Mouse (Mus musculus) frontal cortex, postnatal 25 days (tissue): ENCODE measurements around the gene Pgd.
"Not testable (repeated sequence)": the region's sequence is repeated elsewhere in the genome, so short reads cannot be mapped to it uniquely, and the experiment has no call there.

Experiments
- DNase-seq, 2 experiments: peaks; one replicate each; pipeline ENCODE4 v3.0.0; 2022; ENCODE audit warnings: low spot score in 2 of 2

Pgd gene

DNA sequence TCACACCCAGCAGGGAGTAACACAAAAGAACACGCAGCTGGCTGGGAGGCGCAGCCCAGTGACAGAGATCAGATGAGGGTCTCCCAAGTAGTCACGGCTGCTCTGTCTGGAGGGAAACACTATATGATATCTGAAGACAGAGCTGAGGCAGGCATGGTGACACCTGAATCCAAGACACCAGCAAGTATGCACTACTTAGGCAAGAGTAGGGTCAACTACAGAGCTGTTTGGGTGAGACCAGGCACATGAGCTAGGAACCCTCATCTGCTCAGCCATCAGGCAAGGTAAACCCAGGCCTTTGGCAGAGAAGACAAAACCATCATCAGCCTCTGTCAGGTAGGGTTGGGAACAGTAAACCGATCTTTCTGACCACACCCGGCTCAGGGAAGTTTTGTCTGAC lies 33.2 kb downstream of the Pgd start:
- no peak for DNase-seq

DNA sequence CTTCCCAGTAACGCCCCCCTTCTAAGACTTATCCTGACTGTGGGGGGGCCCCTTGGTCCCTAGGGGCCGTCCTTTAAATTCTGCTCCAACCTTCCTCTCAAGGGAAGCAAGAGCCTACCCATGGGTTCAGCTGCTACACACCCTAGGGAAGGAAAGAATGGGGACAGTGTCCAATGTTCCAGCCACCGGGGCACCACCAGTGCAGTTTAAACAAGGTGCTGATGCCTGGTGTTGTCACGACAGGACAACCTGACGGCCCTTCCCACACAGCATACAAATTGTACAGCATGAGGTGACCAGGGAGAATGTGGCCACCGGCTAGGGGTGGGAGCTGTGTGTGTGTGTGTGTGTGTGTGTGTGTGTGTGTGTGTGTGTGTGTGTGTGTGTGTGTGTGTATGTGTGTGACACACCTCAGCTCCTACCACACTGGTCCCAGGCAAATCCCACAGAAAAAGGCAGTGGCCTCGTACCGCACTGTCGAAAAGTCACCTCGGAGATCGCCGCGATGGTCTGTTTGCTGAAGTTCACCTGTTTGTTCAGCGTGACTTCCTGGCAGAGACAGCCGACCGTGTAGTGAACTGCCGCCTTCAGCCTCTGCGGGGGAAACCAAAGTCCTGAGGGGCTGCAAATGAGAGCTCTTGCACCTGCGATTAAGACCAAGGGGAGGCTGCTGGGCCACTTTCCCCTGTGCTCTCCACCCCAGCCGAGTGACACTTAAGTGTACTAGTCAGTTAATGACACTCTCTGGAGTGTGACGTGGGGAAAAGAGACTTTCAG lies 34.6 kb downstream of the Pgd start:
- no peak for DNase-seq

DNA sequence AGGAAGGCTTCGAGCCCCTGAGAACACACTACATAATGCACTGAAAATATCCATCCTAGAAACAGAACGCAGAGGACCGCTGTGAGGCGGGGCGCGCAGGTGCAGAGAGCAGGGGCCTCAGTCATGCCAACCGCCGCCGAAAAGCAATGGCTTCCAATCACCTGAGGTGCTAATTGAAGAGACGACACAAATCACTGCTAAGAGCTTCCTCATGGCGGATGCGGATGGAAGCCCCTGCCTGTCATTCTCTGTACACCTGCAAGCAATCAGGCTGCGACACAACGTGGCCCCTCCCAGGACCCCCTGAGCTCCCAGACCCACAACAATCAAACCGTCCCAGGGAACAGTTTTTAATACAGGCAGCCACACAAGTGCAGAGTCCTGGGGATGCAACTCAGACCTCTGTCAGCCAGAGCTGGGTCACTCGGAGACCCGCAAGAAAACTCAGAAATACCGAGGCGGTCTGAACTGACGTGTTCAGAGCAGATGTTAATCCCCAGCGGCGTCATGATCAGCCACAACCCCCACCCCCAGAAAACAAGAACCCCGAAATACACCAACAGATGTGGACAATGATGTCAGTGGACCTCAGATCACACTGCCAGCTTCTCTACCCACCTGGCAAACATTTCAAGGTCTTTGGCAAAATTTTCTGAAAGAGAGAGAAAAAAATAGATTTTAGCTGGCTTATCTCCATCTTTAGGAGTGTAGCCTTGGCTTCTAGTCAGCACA lies 35.4 kb downstream of the Pgd start:
- no peak for DNase-seq

DNA sequence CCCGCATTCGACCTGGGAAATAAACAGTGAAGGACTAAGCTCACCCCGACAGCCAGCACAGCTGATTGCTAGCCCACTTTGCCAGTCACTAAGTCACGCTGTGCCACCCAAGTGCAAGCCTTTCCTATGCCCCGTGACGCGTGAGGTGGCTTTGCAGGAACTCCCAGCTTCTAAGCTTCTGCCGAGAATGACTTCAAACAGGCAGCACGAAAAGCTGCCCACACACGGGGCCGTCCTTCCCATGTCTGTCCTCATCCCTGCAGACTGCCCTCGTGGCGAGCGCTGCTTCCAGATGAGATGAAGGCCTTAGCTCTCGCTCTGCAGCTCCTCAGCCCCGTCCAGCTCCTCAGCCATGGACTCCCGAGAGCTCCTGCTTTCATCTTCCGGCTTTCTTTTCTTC lies 38.1 kb downstream of the Pgd start:
- no peak for DNase-seq

DNA sequence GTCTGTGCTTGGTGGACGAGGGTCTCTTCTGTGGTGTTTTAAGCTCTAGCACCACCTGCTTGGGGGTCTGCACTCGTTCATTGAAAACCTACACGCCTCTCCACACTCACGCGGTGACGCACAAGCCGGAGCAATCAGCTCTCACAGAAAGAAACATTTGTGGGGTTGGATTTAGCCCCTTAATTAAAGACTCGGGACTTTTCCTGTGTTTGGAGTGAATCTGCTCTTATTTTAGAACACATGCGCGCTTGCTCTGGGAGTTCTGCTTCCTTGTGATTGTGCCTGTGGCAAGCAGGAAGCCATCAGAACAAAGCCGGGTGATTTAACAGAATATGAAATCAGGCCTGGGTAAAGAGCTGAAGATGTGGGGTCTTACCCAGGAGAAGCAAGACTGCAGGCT lies 39.9 kb downstream of the Pgd start, which contains the start of gene Cort:
Gene Cort, minus strand, starts transcription at position 101 of the 400 bp plus-strand sequence.
- no peak for DNase-seq

GRCm38 (mm10) chr4:149126115-149126509 lies 40.5 kb downstream of the Pgd start:
- no peak for DNase-seq

GRCm38 (mm10) chr4:149125341-149126114 lies 41.0 kb downstream of the Pgd start:
- DNase-seq = no peak

GRCm38 (mm10) chr4:149123432-149123831 lies 43.1 kb downstream of the Pgd start:
- no peak for DNase-seq

DNA sequence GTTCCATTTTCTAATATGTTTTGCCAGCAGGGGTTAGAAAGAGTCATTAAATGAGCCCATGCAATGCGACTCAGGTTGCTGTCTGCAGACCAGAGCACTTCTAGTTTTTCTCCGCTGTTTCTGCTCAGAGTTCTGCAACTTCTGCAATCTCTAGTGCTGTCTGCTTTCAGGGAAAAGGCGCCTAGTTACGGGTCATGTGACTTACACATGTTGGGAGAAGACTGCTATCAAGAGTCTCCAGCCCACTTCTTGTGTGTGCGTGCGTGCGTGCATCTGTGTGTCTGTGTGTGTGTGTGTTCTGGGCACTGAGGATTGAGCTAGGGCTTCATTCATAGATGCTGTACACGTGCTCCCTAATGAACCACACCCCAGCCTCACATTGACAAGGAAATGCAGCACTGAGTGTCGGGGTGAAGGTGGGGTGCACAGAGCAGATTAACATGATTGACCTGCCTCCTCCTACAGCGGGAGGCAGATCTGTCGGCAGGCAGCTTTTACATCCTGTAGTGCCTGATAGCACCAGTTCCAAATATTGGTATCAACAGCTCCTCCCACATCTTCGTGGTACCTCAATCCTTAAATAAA lies 46.5 kb downstream of the Pgd start:
- not testable (repeated sequence) for DNase-seq

GRCm38 (mm10) chr4:149103875-149104561 lies 62.6 kb downstream of the Pgd start, which contains the start of gene Dffa:
Gene Dffa, plus strand, starts transcription at chr4:149104146.
- DNase-seq = peak; percentile 83 to 85

GRCm38 (mm10) chr4:149101456-149101855 lies 65.1 kb downstream of the Pgd start:
- DNase-seq = no peak

DNA sequence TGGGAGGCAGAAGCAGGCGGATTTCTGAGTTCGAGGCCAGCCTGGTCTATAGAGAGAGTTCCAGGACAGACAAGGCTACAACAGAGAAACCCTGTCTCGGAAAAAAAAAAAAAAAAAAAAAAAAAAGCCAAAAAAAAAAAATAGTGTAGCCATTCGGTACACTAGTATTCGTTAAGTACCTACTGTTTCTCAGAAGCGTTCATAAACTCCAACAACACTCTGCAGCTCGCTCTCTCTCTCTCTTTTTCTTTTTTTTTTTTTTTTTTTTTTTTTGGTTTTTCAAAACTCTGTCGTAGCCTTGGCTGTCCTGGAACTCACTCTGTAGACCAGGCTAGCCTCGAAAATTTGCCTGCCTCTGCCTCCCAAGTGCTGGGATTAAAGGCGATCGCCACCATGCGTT lies 66.1 kb downstream of the Pgd start:
- not testable (repeated sequence) for DNase-seq
